Mouse (Mus musculus): ENCODE results near the gene Alx1.

- no peak for TF ChIP-seq POLR2A (IDR thresholded peaks at IDR 0.05; ENCODE audit: insufficient read depth, low read length)
- TF ChIP-seq CTCF (IDR thresholded peaks at IDR 0.05; ENCODE audit: low read depth, low read length): no peak
- TF ChIP-seq EP300 (IDR thresholded peaks at IDR 0.05; ENCODE audit: insufficient read depth, low read depth, low read length): no peak
Measured at GRCm38 (mm10) chr10:103028253-103029131, 1.5 kb downstream of the Alx1 start.
